Mouse (Mus musculus) myocyte (in vitro differentiated cells): ENCODE results near the gene Defa34. TPM values are rescaled to one million over a fixed set of nuclear protein-coding genes. Genes with fewer than 3 reads are reported as not detected.
"Not testable (repeated sequence)": the region's sequence is repeated elsewhere in the genome, so short reads cannot be mapped to it uniquely, and the experiment has no call there.

Experiments used
- H3K27me3 ChIP-seq: one replicate; pipeline ENCODE4 v1.6.1; 2011; ENCODE audit not compliant: control insufficient read depth, insufficient read depth, insufficient read length
- H3K36me3 ChIP-seq: one replicate; pipeline ENCODE4 v1.6.1; 2011; ENCODE audit not compliant: control insufficient read depth, insufficient read depth
- H3K4me2 ChIP-seq: one replicate; pipeline ENCODE4 v1.6.1; 2011; ENCODE audit warnings: low read depth, control low read depth
- H3K4me3 ChIP-seq: one replicate; pipeline ENCODE4 v1.5.1; 2011; ENCODE audit warnings: mild to moderate bottlenecking, control low read depth, moderate library complexity
- H3K79me2 ChIP-seq: one replicate; pipeline ENCODE4 v1.6.1; 2011; ENCODE audit not compliant: control insufficient read depth, insufficient read depth
- H3ac ChIP-seq: one replicate; pipeline ENCODE4 v1.6.1; 2011; ENCODE audit not compliant: control insufficient read depth, insufficient read length
- polyA plus RNA-seq: library from polyadenylated mRNA; unstranded; fragments of >200 nt; fragmentation: generic; extraction: Trizol; gene quantifications from one replicate; pipeline ENCODE4 v1.2.1, GENCODE M21; 2012; ENCODE audit warnings: missing spikeins

The Defa34 gene
- polyA plus RNA-seq, result not detected

GRCm38 (mm10) chr8:21665497-21665896, at the start of gene Defa34:
TSS of gene Defa34 (plus strand) at chr8:21665797.
- not testable (repeated sequence) for H3K4me2 ChIP-seq, H3ac ChIP-seq, H3K27me3 ChIP-seq, H3K36me3 ChIP-seq, H3K4me3 ChIP-seq, H3K79me2 ChIP-seq

- not testable (repeated sequence) for H3K4me3 ChIP-seq, H3K79me2 ChIP-seq, H3K36me3 ChIP-seq, H3K4me2 ChIP-seq, H3K27me3 ChIP-seq, H3ac ChIP-seq
Observed at GRCm38 (mm10) chr8:21617883-21618282, 47.7 kb upstream of the Defa34 start, which contains the start of gene Defa26. TSS of gene Defa26 (plus strand) at chr8:21618183.

- not testable (repeated sequence) for H3K4me2 ChIP-seq, H3K4me3 ChIP-seq, H3K79me2 ChIP-seq, H3ac ChIP-seq, H3K27me3 ChIP-seq, H3K36me3 ChIP-seq
Observed at GRCm38 (mm10) chr8:21655480-21655879, 10.1 kb upstream of the Defa34 start, which contains the start of gene Defa17. TSS of gene Defa17 (plus strand) at chr8:21655780.

- H3K4me2 ChIP-seq, H3K79me2 ChIP-seq: not testable (repeated sequence)
Observed at GRCm38 (mm10) chr8:21703545-21703944, 37.9 kb downstream of the Defa34 start, which contains the start of gene AY761184. TSS of gene AY761184 (minus strand) at chr8:21703645.

More at GRCm38 (mm10) chr8:21703545-21703944, 37.9 kb downstream of the Defa34 start, which contains the start of gene AY761184:
- H3K36me3 ChIP-seq, H3ac ChIP-seq, H3K4me3 ChIP-seq, H3K27me3 ChIP-seq: not testable (repeated sequence)

Other genes with a start within 250 kb of the Defa34 start
- gene Defa36, start 238.4 kb upstream of the Defa34 start, polyA plus RNA-seq, result not detected
- gene Gm7849, start 209.2 kb upstream of the Defa34 start, polyA plus RNA-seq, result not detected
- gene Defa20, start 156.5 kb upstream of the Defa34 start, polyA plus RNA-seq, result not detected
- gene Defa32, start 136.8 kb upstream of the Defa34 start, polyA plus RNA-seq, result not detected
- not detected for gene Defa37, start 100.4 kb upstream of the Defa34 start, polyA plus RNA-seq
- gene Defa28, start 82.8 kb upstream of the Defa34 start, polyA plus RNA-seq, result not detected
- not detected for gene Gm7861, start 71.3 kb upstream of the Defa34 start, polyA plus RNA-seq
- gene Defa26, start 47.6 kb upstream of the Defa34 start, polyA plus RNA-seq, result not detected
- not detected for gene Defa17, start 10.0 kb upstream of the Defa34 start, polyA plus RNA-seq
- not detected for gene AY761184, start 37.8 kb downstream of the Defa34 start, polyA plus RNA-seq
- gene Defa24, start 68.7 kb downstream of the Defa34 start, polyA plus RNA-seq, result not detected
- not detected for gene Defb50, start 157.7 kb downstream of the Defa34 start, polyA plus RNA-seq
- not detected for gene Defb2, start 174.1 kb downstream of the Defa34 start, polyA plus RNA-seq
- not detected for gene Defb10, start 193.1 kb downstream of the Defa34 start, polyA plus RNA-seq
- gene Defb9, start 219.6 kb downstream of the Defa34 start, polyA plus RNA-seq, result not detected
- gene Defb11, start 240.6 kb downstream of the Defa34 start, polyA plus RNA-seq, result not detected